Mouse (Mus musculus) CH12.LX (cell line): ENCODE measurements around the gene Crtc1.

Experiments
- BHLHE40 ChIP-seq: IDR thresholded peaks from 2 replicates; pipeline ENCODE4 v1.6.1; 2011; ENCODE audit warnings: mild to moderate bottlenecking, low read depth, low read length, improper control_type of control experiment
- CTCF ChIP-seq, 2 experiments: IDR thresholded peaks in 1 of 2; conservative IDR thresholded peaks in 1 of 2; 2 replicates each; pipeline ENCODE4 v1.5.1; 2011 to 2012; ENCODE audit warnings: low read depth in 2 of 2, low read length in 2 of 2, improper control_type of control experiment in 1 of 2, inconsistent platforms in 1 of 2, mild to moderate bottlenecking in 1 of 2, moderate library complexity in 1 of 2
- NELFE ChIP-seq: IDR thresholded peaks from 2 replicates; pipeline ENCODE4 v1.6.1; 2011; ENCODE audit warnings: low read depth, low read length, improper control_type of control experiment
- POLR2A ChIP-seq: IDR thresholded peaks from 2 replicates; pipeline ENCODE4 v1.6.1; 2011; ENCODE audit warnings: low read depth, mild to moderate bottlenecking, improper control_type of control experiment, low read length
- POLR2AphosphoS2 ChIP-seq: IDR thresholded peaks from 2 replicates; pipeline ENCODE4 v1.6.1; 2011; ENCODE audit warnings: low read depth, low read length, improper control_type of control experiment
- ZKSCAN1 ChIP-seq: IDR thresholded peaks from 2 replicates; pipeline ENCODE4 v1.6.1; 2012; ENCODE audit warnings: low read depth, inconsistent platforms, low read length, improper control_type of control experiment, borderline replicate concordance
- ZMIZ1 ChIP-seq: IDR thresholded peaks from 2 replicates; pipeline ENCODE4 v1.6.1; 2012; ENCODE audit warnings: low read depth, mild to moderate bottlenecking, inconsistent platforms, low read length, improper control_type of control experiment

DNA sequence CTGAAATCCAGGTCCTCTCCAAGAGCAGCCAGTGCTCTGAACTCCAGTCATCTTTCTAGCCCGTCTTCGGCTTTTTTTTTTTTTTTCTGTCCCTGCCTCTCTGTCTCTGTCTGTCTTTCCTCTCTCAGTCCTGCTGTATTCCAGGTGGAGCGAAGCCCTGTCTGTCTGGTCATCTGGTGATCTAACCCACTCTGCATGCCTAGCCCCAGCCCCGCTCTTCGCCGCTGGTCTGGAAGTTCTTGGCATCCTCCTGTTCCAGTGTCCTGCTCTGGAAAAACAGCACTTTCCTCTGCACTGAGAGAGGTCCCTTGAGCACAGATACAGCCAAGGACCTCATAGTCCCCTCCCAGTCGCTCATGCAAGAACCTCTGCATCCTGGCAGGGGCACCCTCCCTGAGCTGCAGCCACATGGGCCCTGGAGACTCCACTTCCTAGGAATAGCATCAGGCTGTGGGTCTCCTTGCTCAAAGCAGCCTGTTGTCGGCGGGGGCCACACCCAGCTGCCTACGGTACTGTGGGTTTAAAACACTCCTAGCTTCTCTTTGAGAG lies 77.8 kb downstream of the Crtc1 start:
- TF ChIP-seq ZKSCAN1 (no peak), NELFE (no peak), POLR2A (no peak), CTCF (conservative IDR thresholded peaks at IDR 0.05 in 1 of 2, IDR thresholded peaks at IDR 0.05 in 1 of 2; ENCODE audit: low read depth in 2 of 2, low read length in 2 of 2) (no peak), ZMIZ1 (no peak), BHLHE40 (no peak), POLR2AphosphoS2 (no peak)
